Mouse (Mus musculus) midbrain, embryonic 15.5 days (tissue): ENCODE data around the gene Zfp217. TPM values are rescaled to one million over a fixed set of nuclear protein-coding genes. Genes with fewer than 3 reads are reported as not detected.

Experiments
- ATAC-seq: fragments of 200-750 bp; cut with Nextera tagmentation; replicated peaks from 2 replicates; pipeline ENCODE4 v1.8.0; 2017; ENCODE audit warnings: moderate TSS enrichment
- H3K27ac ChIP-seq: fragments of 300-500 bp; sonication (generic); 2 replicates; pipeline ENCODE4 v1.5.1; 2015; ENCODE audit warnings: mild to moderate bottlenecking, inconsistent platforms
- H3K27me3 ChIP-seq: fragments of 300-500 bp; sonication (generic); replicated peaks from 2 replicates; pipeline ENCODE4 v1.6.1; 2015; ENCODE audit warnings: inconsistent platforms
- H3K36me3 ChIP-seq: fragments of 300-500 bp; sonication (generic); replicated peaks from 2 replicates; pipeline ENCODE4 v1.6.1; 2015; ENCODE audit warnings: inconsistent platforms
- H3K4me1 ChIP-seq: fragments of 300-500 bp; sonication (generic); 2 replicates; pipeline ENCODE4 v1.6.1; 2015; ENCODE audit warnings: inconsistent platforms
- H3K4me2 ChIP-seq: fragments of 300-500 bp; sonication (generic); 2 replicates; pipeline ENCODE4 v1.6.1; 2015; ENCODE audit warnings: inconsistent platforms, mild to moderate bottlenecking, moderate library complexity
- H3K4me3 ChIP-seq: fragments of 300-500 bp; sonication (generic); 2 replicates; pipeline ENCODE4 v1.5.1; 2015; ENCODE audit warnings: mild to moderate bottlenecking, inconsistent platforms
- H3K9ac ChIP-seq: fragments of 300-500 bp; sonication (generic); 2 replicates; pipeline ENCODE4 v1.6.1; 2015; ENCODE audit warnings: mild to moderate bottlenecking, inconsistent platforms
- H3K9me3 ChIP-seq: fragments of 300-500 bp; sonication (generic); 2 replicates; pipeline ENCODE4 v1.6.1; 2016; ENCODE audit warnings: inconsistent platforms
- WGBS: fragments of 180-500 bp; shearing (Covaris S2); methylation state at CpG from one replicate; pipeline ENCODE4 v1.1.7; 2015; ENCODE audit warnings: mixed read lengths; 5-methylcytosine and 5-hydroxymethylcytosine counted together
- polyA plus RNA-seq: library from polyadenylated mRNA; unstranded; fragments of >200 nt; fragmentation: Nextera tagmentation; extraction: Ambion mirVana; gene quantifications from 2 replicates; pipeline ENCODE4 v1.2.1, GENCODE M21; 2015

Gene Zfp217
- polyA plus RNA-seq, 1 experiment from 2014 or later = 1.4 TPM

DNA sequence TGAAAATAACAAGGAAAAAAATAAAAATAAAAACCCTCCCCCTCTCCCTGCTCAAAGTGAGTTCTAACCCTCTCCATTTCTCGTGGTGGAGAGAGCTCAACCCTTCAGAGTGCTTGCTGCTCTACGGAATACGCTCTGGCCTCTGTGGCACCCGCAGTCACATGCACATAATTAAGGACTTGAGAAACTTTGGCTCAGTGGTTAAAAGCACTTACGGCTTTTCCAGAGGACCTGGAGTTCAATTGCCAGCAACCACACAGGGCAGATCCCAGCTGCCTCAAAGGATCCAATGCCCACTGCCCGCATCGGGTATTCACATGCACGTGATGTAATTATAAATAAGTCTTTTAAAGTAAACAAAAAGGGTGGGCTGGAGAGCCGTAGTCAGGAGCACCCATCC lies 41.9 kb downstream of the Zfp217 start:
- Histone ChIP-seq H3K36me3 (no peaks in the 10 kb centered on the region), H3K9ac (no peak overlapping the region), H3K27me3 (no peaks in the 10 kb centered on the region), H3K4me1 (peaks cover 6% of the 10 kb centered on the region; the same call in 1 of the 2 replicates), H3K9me3 (no peaks in the 10 kb centered on the region), H3K4me3 (no peak overlapping the region), H3K27ac (no peak overlapping the region), H3K4me2 (no peak overlapping the region)
- no peak for ATAC-seq
- WGBS = 75% methylated on average over 9 of the region's 9 CpGs

DNA sequence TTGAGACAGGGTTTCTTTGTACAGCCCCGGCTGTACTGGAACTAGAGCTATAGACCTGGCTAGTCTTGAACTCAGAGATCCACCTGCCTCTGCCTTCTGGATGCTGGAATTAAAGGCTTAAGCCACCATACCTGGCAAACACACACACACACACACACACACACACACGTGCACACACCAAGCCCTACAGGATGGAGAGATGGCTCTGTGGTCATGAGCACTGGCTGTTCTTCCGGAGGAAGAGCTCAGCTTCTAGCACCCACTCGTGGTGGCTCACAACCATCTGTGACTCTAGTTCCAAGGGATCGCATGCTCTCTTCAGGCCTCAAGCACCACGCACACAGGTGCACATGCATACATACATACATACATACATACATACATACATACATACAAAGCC lies 43.5 kb downstream of the Zfp217 start:
- Histone ChIP-seq H3K4me2 (no peak overlapping the region), H3K9me3 (no peaks in the 10 kb centered on the region), H3K9ac (no peak overlapping the region), H3K36me3 (no peaks in the 10 kb centered on the region), H3K4me3 (no peak overlapping the region), H3K4me1 (peaks cover 2% of the 10 kb centered on the region; the same call in 1 of the 2 replicates), H3K27ac (no peak overlapping the region), H3K27me3 (no peaks in the 10 kb centered on the region)
- 87% methylated on average over 6 of the region's 6 CpGs for WGBS
- ATAC-seq = no peak

DNA sequence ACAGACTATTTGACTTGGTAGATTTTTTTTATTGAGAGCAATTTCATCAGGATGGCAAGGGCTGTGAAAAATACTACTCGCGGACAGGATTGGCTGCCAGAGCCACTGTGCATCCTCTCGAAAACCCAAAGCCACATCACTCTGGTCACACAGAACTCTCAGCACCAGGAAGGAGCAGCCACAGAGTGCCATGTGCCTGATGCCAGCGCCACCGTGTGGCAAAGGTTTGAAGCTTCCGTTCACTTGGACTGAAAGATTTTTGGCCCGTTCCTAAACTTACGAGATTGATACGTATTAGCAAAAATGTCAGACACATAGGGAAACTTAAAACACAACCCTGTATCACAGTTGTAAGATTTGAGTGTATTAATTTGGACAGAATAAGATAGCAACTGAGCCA lies 44.1 kb downstream of the Zfp217 start:
- Histone ChIP-seq H3K4me3 (no peak overlapping the region), H3K9ac (no peak overlapping the region), H3K36me3 (no peaks in the 10 kb centered on the region), H3K27ac (no peak overlapping the region), H3K4me1 (peaks cover 2% of the 10 kb centered on the region; the same call in 1 of the 2 replicates), H3K27me3 (no peaks in the 10 kb centered on the region), H3K4me2 (no peak overlapping the region), H3K9me3 (no peaks in the 10 kb centered on the region)
- ATAC-seq = no peak
- WGBS = 50% methylated on average over 9 of the region's 9 CpGs

DNA sequence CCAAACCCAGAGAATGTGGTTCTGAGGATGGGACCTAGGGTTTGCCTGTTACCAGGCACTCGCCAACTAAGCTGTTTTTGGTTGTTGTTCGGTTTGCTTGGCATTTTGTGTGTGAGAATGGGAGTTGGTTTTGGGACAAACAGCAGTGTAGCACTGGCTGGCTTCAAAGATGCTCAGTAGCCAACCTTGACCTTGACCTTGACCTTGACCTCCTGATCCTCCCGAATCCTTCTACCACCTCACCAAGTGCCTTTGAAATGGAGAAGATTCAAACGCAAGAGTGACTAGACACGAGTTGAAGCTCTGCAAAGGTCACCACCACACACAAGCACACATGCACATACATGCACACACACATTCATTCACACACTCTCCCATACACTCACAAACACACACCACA lies 44.6 kb downstream of the Zfp217 start:
- H3K9me3 ChIP-seq = no peaks in the 10 kb centered on the region
- 83% methylated on average over 5 of the region's 5 CpGs for WGBS
- no peak overlapping the region for H3K4me3 ChIP-seq
- no peak for ATAC-seq
- H3K27me3 ChIP-seq = no peaks in the 10 kb centered on the region
- H3K9ac ChIP-seq = no peak overlapping the region
- H3K4me2 ChIP-seq = no peak overlapping the region
- no peaks in the 10 kb centered on the region for H3K36me3 ChIP-seq
- no peak overlapping the region for H3K27ac ChIP-seq
- peaks cover 2% of the 10 kb centered on the region; the same call in 1 of the 2 replicates for H3K4me1 ChIP-seq

DNA sequence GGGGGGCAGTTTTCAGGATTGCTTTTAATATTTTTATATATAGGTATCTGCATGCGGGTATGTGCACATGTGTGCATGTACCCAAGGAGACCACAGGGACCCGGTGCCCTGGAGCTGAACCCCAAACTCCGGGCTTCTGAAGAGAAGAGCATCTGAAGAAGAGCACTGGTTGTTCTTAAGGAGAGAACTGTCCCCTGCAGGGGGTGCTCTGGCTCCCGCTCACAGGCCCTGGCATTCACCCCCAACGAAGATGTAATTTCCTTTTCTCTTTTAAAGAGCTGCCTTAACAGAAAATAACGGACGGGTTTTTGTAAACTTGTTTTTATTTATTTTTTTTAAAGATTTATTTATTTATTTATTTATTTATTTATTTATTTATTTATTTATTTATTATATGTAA lies 46.0 kb downstream of the Zfp217 start:
- no peaks in the 10 kb centered on the region for H3K9me3 ChIP-seq
- H3K36me3 ChIP-seq = no peaks in the 10 kb centered on the region
- H3K9ac ChIP-seq = no peak overlapping the region
- H3K4me3 ChIP-seq = no peak overlapping the region
- H3K27me3 ChIP-seq = no peaks in the 10 kb centered on the region
- no peak for ATAC-seq
- H3K4me1 ChIP-seq = peaks cover 2% of the 10 kb centered on the region; the same call in 1 of the 2 replicates
- no peak overlapping the region for H3K4me2 ChIP-seq
- H3K27ac ChIP-seq = no peak overlapping the region
- WGBS = 79% methylated on average over 7 of the region's 7 CpGs

DNA sequence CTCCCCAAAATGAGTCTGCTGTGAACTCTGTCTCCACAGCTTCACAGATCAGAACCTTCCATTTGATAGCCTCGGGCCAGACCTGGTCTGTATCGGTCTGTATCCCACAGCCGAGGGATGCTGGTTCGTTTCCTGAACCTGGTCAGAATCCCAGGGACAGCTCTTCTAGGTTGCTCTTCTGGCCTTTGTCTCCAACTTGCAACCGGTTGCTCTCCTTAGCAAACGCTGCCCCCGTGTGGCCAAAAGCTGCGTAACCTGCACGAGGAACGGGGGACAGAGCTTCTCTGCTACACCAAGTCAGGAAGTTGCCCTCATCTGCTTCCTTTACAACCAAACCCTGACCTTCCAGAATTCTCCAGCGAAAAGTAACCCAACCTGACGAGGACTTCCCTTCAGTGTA lies 46.8 kb downstream of the Zfp217 start:
- 0 out of 2 replicates have a peak, but pooled peaks have one; percentile 22 for ATAC-seq
- Histone ChIP-seq H3K4me3 (no peak overlapping the region), H3K9ac (no peak overlapping the region), H3K27me3 (no peaks in the 10 kb centered on the region), H3K27ac (0 out of 2 replicates have a peak overlapping the region, but pooled peaks have one; percentile 32), H3K4me1 (peaks cover 2% of the 10 kb centered on the region; the same call in 1 of the 2 replicates), H3K36me3 (no peaks in the 10 kb centered on the region), H3K4me2 (no peak overlapping the region), H3K9me3 (no peaks in the 10 kb centered on the region)
- 5% methylated on average over 12 of the region's 12 CpGs for WGBS

DNA sequence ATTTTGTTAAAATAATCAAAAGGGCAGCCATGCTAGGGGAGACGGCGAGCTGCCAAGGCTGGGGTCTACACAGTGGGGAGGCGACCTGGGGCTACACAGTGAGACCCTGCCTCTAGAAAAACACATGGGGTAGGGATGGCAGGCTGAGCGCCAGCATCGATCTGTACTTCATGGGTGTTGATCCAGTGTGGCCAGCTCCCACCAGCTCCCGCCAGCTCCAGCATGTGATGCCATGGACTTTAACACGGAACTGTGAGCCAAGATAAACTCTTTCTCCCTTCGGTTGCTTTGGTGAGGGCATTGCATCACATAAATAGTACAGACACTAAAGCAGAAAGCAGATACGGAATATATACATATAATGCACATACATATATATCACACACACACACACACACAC lies 53.0 kb downstream of the Zfp217 start:
- H3K4me2 ChIP-seq = no peak overlapping the region
- no peak overlapping the region for H3K9ac ChIP-seq
- H3K36me3 ChIP-seq = no peaks in the 10 kb centered on the region
- no peaks in the 10 kb centered on the region for H3K4me1 ChIP-seq
- no peak for ATAC-seq
- H3K9me3 ChIP-seq = no peaks in the 10 kb centered on the region
- WGBS = 87% methylated on average over 9 of the region's 9 CpGs
- H3K27me3 ChIP-seq = no peaks in the 10 kb centered on the region
- H3K4me3 ChIP-seq = no peak overlapping the region
- H3K27ac ChIP-seq = no peak overlapping the region

DNA sequence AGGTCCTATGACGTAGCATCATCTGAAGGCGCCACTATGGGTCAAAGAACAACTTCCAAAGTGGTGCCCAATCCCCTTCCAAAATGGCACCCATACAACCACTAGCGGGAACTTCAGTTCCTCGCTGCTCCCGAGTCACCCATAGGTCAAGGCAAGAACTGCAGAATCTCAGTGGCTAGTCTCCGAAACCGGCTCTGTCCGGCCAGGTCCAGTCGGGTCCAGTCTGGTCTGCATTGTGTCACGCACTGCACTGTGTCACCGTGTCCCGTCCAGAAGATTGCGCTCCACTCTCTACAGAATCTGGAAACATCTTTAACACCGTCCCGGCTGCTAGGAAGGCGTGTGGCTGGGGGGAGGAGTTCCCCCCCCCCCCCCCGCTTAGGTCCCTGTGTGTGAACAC lies 53.7 kb downstream of the Zfp217 start:
- no peaks in the 10 kb centered on the region for H3K9me3 ChIP-seq
- no peaks in the 10 kb centered on the region for H3K36me3 ChIP-seq
- WGBS = 88% methylated on average over 17 of the region's 17 CpGs

DNA sequence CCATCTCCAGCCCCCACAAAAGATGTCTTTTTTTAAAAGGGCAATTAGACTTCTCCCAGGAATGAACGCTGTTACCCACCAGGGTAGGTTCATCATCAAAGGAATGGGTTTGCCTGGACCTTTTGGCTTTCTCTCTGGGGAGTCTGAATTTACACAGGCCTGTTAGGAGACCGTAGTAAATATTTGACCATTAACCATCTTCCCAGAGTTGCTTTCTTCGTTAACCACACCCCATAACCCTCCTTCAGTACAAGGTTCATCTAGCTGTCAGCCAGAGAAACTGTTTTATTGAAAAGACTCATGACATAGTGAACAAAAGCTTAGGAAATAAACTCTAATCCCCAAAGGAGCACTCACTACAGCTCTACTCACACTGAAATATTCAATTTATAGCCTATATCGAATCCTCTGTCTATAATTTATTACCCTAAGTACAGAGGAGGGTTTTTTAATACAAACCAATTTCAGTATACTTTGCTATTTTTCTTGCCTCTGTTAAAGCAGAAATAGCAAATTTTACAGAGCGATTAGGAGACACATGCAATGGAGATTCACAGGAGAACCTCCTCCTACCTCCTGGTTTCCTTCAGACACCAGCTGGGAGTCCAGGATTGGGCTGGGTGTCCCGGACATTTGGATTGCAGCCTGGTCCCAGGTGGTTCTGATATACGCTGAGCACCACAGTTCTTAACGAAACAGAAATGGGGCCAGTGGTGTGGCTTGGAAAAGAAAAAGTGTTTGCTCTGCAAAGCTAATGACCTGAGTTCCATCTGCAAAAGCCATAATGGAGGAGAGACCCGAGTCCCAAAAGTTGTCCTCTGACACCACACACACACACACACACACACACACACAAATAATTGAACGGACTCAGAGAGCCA lies 56.1 kb downstream of the Zfp217 start:
- Histone ChIP-seq H3K9me3 (no peaks in the 10 kb centered on the region), H3K4me1 (no peaks in the 10 kb centered on the region), H3K9ac (no peak overlapping the region), H3K4me2 (no peak overlapping the region), H3K27ac (no peak overlapping the region), H3K36me3 (no peaks in the 10 kb centered on the region), H3K4me3 (no peak overlapping the region), H3K27me3 (no peaks in the 10 kb centered on the region)
- ATAC-seq = no peak
- WGBS = 75% methylated on average over 10 of the region's 10 CpGs

More for the DNA sequence above, 53.7 kb downstream of the Zfp217 start:
- H3K27ac ChIP-seq = no peak overlapping the region
- no peak for ATAC-seq
- no peak overlapping the region for H3K4me3 ChIP-seq
- H3K9ac ChIP-seq = no peak overlapping the region
- no peaks in the 10 kb centered on the region for H3K27me3 ChIP-seq
- H3K4me1 ChIP-seq = no peaks in the 10 kb centered on the region
- no peak overlapping the region for H3K4me2 ChIP-seq

DNA sequence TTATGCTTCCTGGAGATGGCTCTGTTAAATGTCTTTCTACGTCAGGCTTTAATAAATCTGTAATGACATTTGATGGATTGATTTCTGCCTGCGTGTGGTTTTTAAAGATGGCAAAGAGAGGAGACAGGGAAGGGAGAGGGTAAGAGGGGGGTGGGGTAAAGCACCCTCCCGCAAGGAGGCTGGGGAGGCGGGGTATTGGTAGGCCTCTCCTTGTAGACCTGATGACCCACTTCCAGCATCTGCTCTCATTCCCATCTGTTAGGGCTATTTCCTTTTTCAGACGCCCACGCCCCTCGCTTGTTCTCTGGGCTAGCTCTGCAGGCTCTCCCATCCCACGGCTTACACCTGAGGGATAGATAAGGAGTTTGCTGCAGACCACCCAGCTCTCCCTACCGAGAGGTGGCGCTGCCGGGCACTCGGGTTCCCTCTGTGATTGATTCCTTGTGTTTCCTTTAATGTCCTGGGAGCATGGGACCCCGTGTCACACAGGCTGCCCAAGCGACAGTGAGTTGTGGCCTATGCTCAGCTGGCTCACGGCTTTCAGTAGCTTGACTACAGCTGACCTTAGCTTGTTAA lies 69.4 kb downstream of the Zfp217 start:
- Histone ChIP-seq H3K27ac (no peak overlapping the region), H3K4me1 (no peaks in the 10 kb centered on the region), H3K4me2 (no peak overlapping the region), H3K27me3 (no peaks in the 10 kb centered on the region), H3K9me3 (no peaks in the 10 kb centered on the region), H3K36me3 (no peaks in the 10 kb centered on the region), H3K9ac (no peak overlapping the region), H3K4me3 (no peak overlapping the region)
- ATAC-seq = no peak
- 60% methylated on average over 15 of the region's 15 CpGs for WGBS

DNA sequence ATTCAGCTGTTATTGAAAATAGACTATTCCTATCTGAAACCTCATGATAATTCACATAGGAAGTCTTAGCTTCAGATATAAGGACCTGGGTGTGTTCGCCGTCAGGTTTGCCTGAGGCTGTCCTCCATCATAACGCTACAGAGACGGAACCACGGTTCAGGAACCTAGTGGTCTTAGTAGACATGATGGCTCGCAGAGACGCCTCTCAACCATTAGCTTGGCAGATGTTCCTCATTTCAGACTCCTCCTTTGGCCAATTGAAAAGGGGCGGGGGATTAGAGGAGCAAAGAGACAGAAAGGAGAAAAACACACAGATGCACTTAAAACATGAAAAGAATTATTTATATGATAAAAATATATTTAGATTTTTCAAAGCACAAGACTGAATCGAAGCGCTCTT lies 69.9 kb downstream of the Zfp217 start:
- Histone ChIP-seq H3K4me2 (no peak overlapping the region), H3K27me3 (no peaks in the 10 kb centered on the region), H3K36me3 (no peaks in the 10 kb centered on the region), H3K27ac (no peak overlapping the region), H3K4me1 (no peaks in the 10 kb centered on the region), H3K9me3 (no peaks in the 10 kb centered on the region), H3K4me3 (no peak overlapping the region), H3K9ac (no peak overlapping the region)
- ATAC-seq = no peak
- WGBS = 86% methylated on average over 10 of the region's 10 CpGs

DNA sequence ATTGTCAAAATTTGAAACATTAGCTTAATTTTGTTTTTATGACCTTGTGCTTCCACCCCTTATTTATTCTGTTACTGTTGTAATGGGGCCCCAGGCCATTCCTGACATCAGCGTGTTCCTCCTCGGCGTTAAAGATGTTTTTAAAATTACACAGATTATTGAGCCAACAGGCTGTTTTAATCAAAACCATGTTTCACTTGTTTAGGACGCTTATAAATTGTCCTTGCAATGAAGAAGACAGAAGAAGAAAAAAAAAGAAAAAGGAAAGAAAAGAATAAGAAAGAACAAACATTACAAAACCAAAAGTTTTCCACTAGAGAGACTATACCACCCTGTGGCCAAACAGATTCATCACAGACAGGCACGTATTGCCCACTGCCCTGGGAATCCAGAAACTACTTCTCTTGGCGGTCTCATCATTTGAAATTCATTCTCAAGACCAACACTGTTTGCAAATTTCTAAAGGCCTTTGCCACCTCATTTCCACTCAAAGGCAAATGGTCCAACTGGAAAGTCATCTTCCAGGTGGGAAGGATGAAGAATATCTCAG lies 70.9 kb downstream of the Zfp217 start:
- H3K27ac ChIP-seq = no peak overlapping the region
- H3K27me3 ChIP-seq = no peaks in the 10 kb centered on the region
- H3K9me3 ChIP-seq = no peaks in the 10 kb centered on the region
- H3K4me2 ChIP-seq = no peak overlapping the region
- ATAC-seq = no peak
- no peak overlapping the region for H3K9ac ChIP-seq
- H3K4me3 ChIP-seq = no peak overlapping the region
- H3K4me1 ChIP-seq = 0 out of 2 replicates have a peak, but pooled peaks cover 4% of the 10 kb centered on the region
- WGBS = 79% methylated on average over 6 of the region's 6 CpGs
- no peaks in the 10 kb centered on the region for H3K36me3 ChIP-seq
